Mouse (Mus musculus): Measurements from ENCODE around the gene Rtn4r. TPM values are rescaled to one million over a fixed set of nuclear protein-coding genes. Genes with fewer than 3 reads are reported as not detected.
A peak's percentile ranks its signal among the peaks of the same experiment; 100 is the strongest.

Gene Rtn4r
- polyA plus RNA-seq, 1 experiment from 2014 or later: 5.4 TPM

DNA sequence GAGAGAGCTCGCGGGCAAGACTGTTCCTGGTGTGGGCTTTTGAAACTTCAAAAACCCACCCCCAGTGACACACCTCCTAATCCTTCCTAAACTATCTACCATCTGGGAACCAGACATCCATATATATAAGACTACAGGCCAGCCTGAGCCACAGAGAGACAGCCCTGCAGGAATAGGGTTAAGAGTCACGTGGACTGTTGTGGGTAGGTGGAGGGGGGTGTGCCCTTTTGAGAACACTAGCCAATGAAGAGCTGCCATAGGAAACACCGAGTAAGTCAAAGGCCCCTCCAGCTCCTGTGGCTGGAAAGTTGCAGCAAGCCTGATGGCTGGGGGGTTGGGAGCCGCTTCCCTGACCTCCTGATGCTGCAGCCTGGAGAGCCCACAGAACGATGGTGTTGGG lies 23.6 kb upstream of the Rtn4r start:
- no peak overlapping the region for H3K4me3 ChIP-seq (replicated peaks)
- WGBS: 39% methylated on average over 6 of the region's 6 CpGs

DNA sequence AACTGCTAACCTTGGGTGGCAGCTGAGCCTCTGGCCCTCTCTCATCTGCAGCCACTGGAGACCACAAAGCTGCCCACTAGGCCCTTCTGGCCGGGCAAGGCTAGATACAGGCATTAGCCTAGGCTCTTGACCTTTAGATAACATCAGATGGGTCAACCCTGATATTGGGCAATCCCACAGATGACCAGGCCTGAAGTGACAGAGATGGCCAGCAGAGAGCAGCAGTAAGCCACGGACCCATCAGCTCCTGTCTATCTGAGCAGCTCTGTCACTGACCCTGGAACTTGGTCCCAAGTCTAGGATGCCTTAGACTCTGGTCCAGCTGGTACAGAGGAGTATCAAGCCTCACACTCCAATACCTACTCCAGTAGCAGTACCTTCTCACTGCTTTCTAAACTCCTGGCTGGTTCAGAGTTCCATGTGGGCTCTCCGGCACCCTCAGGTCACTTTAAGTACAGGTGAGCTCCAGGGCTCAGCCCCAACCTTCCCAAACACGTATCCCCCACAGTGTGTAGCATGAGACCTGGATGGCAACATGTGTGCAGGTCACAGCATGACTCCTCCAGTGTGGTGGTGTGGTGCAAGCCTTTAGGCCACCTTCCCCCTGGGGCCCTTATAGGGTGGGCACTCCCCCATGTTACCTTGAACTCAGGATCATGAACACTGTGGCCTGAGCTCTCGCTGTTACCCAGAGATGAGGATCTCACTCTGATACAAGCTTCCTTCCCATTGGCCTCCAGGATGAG lies 19.0 kb upstream of the Rtn4r start:
- Histone ChIP-seq H3K27me3 (0 out of 2 replicates have a peak, but pooled peaks cover 3% of the 10 kb centered on the region), H3K4me1 (no peaks in the 10 kb centered on the region), H3K4me2 (no peak overlapping the region), H3K9ac (no peak overlapping the region), H3K36me3 (replicated peaks) (no peaks in the 10 kb centered on the region), H3K4me3 (replicated peaks) (no peak overlapping the region), H3K9me3 (peaks cover 8% of the 10 kb centered on the region; the same call in 1 of the 2 replicates), H3K27ac (no peak overlapping the region)
- ATAC-seq (ENCODE audit: low FRiP score): peak; percentile 67
- 60% methylated on average over 5 of the region's 5 CpGs for WGBS

More for the DNA sequence above, 23.6 kb upstream of the Rtn4r start:
- no peak overlapping the region for H3K9ac ChIP-seq
- H3K4me1 ChIP-seq: no peaks in the 10 kb centered on the region
- no peak overlapping the region for H3K4me2 ChIP-seq
- H3K9me3 ChIP-seq: no peaks in the 10 kb centered on the region
- H3K36me3 ChIP-seq (replicated peaks): no peaks in the 10 kb centered on the region
- no peak overlapping the region for H3K27ac ChIP-seq
- ATAC-seq (ENCODE audit: low FRiP score): no peak
- H3K27me3 ChIP-seq: 0 out of 2 replicates have a peak, but pooled peaks cover 3% of the 10 kb centered on the region

DNA sequence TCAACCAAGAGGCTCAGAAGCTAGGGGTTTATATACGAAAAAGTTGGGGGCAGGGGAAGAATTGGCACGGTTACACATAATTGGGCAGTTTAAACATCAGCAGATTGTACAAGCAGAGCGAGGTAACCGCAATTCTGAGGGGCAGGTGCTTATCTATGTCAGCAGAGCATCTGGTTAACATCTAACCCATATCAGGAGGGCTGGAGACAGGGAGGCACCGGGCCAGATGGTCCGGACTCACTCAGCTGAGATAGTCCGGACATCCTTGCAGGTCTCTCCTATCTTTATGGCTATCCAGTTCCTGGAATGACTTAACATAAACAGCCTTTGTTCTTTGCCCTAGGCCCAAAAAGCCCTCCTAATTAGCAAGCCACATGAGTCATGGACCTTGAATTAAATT lies 16.4 kb upstream of the Rtn4r start:
- WGBS: 86% methylated on average over 7 of the region's 7 CpGs
- Histone ChIP-seq H3K9me3 (peaks cover 8% of the 10 kb centered on the region; the same call in 1 of the 2 replicates), H3K4me3 (replicated peaks) (no peak overlapping the region), H3K4me2 (no peak overlapping the region), H3K4me1 (no peaks in the 10 kb centered on the region), H3K36me3 (replicated peaks) (no peaks in the 10 kb centered on the region), H3K27ac (no peak overlapping the region), H3K9ac (no peak overlapping the region), H3K27me3 (0 out of 2 replicates have a peak, but pooled peaks cover 6% of the 10 kb centered on the region)
- ATAC-seq (ENCODE audit: low FRiP score): no peak

DNA sequence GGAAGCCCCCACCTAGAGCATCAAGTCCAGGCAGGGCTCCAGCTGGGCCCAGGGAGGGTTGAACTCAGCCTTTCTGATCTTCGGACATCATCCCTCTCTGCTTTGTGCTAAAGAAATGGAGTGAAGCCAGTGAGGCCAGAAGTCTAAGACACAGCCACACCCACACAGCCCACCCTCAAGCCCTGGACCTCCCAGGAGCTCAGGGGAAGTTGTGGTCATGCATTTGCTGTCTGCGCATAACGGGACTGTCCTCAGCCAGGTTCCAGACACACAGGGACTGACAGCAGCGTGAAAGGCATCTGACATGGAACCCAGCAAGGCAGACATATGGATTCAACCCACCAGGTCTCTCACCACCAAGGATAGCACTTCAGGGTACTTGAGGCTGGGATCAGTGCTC lies 11.0 kb upstream of the Rtn4r start:
- Histone ChIP-seq H3K27me3 (0 out of 2 replicates have a peak, but pooled peaks cover 3% of the 10 kb centered on the region), H3K4me1 (peaks cover 5% of the 10 kb centered on the region; the same call in 1 of the 2 replicates), H3K27ac (no peak overlapping the region), H3K4me3 (replicated peaks) (no peak overlapping the region), H3K9ac (no peak overlapping the region), H3K9me3 (no peaks in the 10 kb centered on the region), H3K4me2 (no peak overlapping the region), H3K36me3 (replicated peaks) (no peaks in the 10 kb centered on the region)
- 82% methylated on average over 4 of the region's 4 CpGs for WGBS
- ATAC-seq (ENCODE audit: low FRiP score): no peak

DNA sequence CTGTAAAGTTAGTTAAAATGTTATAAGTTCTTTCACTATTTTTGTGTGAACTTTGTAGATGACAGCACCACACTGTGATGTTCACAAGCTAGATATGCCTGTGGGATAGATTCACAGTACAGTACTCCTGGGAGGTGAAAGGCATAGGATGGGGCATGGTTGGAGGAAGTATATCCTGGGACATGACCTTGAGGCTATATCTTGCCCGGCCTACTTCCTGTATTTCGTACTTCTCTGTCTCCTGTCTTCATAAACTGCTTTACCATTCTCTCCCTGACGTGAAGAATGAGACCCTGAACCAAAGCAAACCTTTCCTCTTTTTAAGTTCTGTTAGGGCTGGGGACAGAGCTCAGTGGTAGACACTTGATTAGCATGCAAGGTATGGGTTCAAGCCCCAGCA lies 9.2 kb upstream of the Rtn4r start:
- H3K4me2 ChIP-seq: no peak overlapping the region
- 0 out of 2 replicates have a peak, but pooled peaks cover 3% of the 10 kb centered on the region for H3K27me3 ChIP-seq
- H3K9me3 ChIP-seq: no peaks in the 10 kb centered on the region
- peaks cover 5% of the 10 kb centered on the region; the same call in 1 of the 2 replicates for H3K4me1 ChIP-seq
- no peak overlapping the region for H3K9ac ChIP-seq
- no peak overlapping the region for H3K27ac ChIP-seq
- ATAC-seq (ENCODE audit: low FRiP score): no peak
- H3K36me3 ChIP-seq (replicated peaks): no peaks in the 10 kb centered on the region
- no peak overlapping the region for H3K4me3 ChIP-seq (replicated peaks)
- WGBS: 85% methylated on average over 3 of the region's 3 CpGs

DNA sequence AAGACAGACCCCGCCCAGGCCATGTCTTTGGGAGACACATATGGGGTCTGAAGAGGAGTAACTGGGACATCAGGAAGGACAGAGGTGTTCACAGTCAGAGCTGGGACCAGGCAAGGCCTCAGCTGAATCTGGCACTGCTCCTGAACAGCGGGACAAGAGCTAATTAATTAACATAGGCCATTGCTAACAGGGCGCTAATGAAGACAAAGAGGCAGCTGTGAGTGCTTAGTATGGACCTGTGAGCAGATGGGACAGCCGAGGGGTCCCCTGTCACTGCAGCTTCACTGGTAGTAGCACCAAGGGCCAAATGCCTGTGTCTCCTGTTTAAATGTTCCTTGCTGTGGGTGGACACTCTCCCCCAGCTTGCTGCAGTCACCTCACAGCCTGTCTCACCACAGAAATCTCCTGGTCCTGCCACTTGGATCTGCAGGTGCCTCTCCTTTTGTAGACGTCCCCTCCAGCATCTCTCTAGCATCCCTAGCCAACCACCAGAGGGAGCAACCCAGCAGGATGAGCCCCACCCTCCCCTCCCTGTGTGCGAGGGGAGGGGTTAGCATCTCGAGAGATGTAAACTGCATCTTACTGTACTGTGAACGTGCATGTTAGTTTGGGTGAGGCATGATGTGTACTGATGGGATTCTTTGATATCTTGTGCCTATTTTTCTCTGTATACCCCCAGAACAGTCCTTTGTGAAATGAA lies 8.3 kb upstream of the Rtn4r start:
- peak; percentile 86 for ATAC-seq (ENCODE audit: low FRiP score)
- peak overlapping the region; percentile 65 for H3K27ac ChIP-seq
- WGBS: 13% methylated on average over 8 of the region's 8 CpGs

DNA sequence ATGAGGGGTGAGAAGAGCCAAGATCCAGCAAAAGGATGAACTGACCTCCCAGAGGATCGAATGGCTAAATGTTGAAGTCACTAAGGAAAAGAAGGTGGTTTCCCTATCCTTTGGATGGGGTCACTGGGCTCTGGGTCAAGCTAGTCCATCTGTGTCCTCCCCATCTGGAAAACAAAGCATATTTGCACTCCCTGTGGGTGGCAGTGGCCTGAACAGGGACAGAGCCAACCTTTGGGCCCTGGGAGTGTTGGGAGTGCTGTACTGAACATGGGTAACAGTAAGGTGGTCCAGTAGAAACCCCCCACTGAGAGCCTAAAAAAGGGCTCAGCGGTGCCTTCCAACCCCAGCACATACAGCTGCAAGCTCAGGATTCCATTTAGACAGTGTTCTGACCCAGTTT lies 4.7 kb upstream of the Rtn4r start:
- H3K9me3 ChIP-seq: no peaks in the 10 kb centered on the region
- no peak overlapping the region for H3K27ac ChIP-seq
- no peak overlapping the region for H3K4me3 ChIP-seq (replicated peaks)
- no peak for ATAC-seq (ENCODE audit: low FRiP score)
- H3K4me1 ChIP-seq: peaks cover 11% of the 10 kb centered on the region; the same call in 1 of the 2 replicates
- WGBS: 64% methylated on average over 2 of the region's 2 CpGs
- peaks cover 38% of the 10 kb centered on the region for H3K27me3 ChIP-seq
- H3K4me2 ChIP-seq: no peak overlapping the region
- no peak overlapping the region for H3K9ac ChIP-seq
- H3K36me3 ChIP-seq (replicated peaks): no peaks in the 10 kb centered on the region

More for the DNA sequence above, 8.3 kb upstream of the Rtn4r start:
- Histone ChIP-seq H3K9ac (peak overlapping the region; percentile 21; the same call in 1 of the 2 replicates), H3K36me3 (replicated peaks) (no peaks in the 10 kb centered on the region), H3K4me2 (no peak overlapping the region), H3K4me3 (replicated peaks) (no peak overlapping the region), H3K9me3 (no peaks in the 10 kb centered on the region), H3K27me3 (peaks cover 6% of the 10 kb centered on the region; the same call in 1 of the 2 replicates), H3K4me1 (peaks cover 5% of the 10 kb centered on the region; the same call in 1 of the 2 replicates)

DNA sequence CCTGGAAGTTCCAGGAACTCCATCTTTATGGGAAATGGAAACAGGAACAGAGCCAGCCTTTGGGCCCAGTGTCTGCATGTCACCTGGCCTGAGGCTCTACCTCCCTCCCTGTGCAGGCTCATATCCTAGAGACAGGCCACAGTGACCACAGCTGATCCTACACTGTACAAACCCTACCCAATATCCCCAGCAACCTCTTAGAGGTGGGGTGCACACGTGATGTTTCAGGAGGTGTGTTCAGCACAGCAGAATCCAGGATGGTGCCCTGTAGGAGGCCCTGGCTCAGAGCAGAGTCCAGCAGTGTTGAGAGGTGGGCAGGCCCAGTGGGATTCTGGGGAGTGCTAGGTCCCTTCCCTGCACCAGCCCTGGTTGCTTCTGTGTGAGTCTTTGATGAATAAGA lies 4.0 kb upstream of the Rtn4r start:
- H3K9ac ChIP-seq: no peak overlapping the region
- no peak overlapping the region for H3K27ac ChIP-seq
- H3K36me3 ChIP-seq (replicated peaks): no peaks in the 10 kb centered on the region
- no peak for ATAC-seq (ENCODE audit: low FRiP score)
- peaks cover 18% of the 10 kb centered on the region for H3K4me1 ChIP-seq
- H3K4me2 ChIP-seq: no peak overlapping the region
- no peaks in the 10 kb centered on the region for H3K9me3 ChIP-seq
- peaks cover 45% of the 10 kb centered on the region for H3K27me3 ChIP-seq
- WGBS: 67% methylated on average over 1 of the region's 1 CpGs
- H3K4me3 ChIP-seq (replicated peaks): no peak overlapping the region

DNA sequence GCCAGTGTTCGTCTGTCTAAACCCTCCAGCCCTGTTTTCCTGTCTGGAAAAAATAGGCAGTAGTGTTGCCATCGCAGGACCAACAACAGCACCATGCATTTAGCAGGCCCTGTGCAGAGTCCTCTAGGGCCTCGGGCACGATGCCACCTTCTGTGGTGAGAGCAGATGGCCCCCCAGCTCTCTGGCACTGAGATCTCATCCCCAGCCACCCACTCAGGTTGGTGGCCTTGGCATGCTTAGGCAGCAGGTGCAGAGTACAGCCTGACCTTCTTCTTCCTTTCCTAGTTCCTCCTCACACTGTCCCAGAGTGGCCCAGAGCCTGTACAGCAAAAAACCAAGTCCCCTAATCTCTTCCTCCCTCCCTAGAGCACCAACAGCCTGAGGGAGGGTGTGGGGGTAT lies 3.4 kb upstream of the Rtn4r start:
- Histone ChIP-seq H3K27ac (no peak overlapping the region), H3K4me1 (peaks cover 19% of the 10 kb centered on the region), H3K4me2 (no peak overlapping the region), H3K36me3 (replicated peaks) (no peaks in the 10 kb centered on the region), H3K9ac (no peak overlapping the region), H3K27me3 (peaks cover 51% of the 10 kb centered on the region), H3K4me3 (replicated peaks) (no peak overlapping the region), H3K9me3 (no peaks in the 10 kb centered on the region)
- ATAC-seq (ENCODE audit: low FRiP score): no peak
- 77% methylated on average over 4 of the region's 4 CpGs for WGBS

DNA sequence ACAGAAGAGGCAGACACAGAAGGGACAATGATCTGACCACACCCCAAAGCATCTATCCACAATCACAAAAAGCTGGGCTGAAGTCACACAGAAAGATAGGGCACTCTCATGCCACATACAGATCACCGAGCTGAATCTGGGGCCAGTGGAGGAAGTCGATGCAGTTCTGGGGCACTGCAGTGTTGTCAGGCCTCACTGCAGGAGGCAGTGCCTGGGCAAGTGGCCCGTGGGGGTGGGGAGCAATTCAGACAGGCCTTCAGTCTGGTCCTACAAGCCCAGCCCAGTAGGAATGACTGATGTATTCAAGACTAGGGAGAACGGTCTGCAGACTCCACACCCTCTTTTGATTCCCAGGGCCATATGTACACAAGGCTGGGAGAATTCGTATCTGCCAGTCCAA lies 2.8 kb upstream of the Rtn4r start:
- Histone ChIP-seq H3K27ac (no peak overlapping the region), H3K36me3 (replicated peaks) (no peaks in the 10 kb centered on the region), H3K9me3 (no peaks in the 10 kb centered on the region), H3K9ac (no peak overlapping the region), H3K4me1 (peaks cover 22% of the 10 kb centered on the region), H3K27me3 (peaks cover 57% of the 10 kb centered on the region), H3K4me2 (no peak overlapping the region), H3K4me3 (replicated peaks) (no peak overlapping the region)
- WGBS: 36% methylated on average over 5 of the region's 5 CpGs
- ATAC-seq (ENCODE audit: low FRiP score): no peak

DNA sequence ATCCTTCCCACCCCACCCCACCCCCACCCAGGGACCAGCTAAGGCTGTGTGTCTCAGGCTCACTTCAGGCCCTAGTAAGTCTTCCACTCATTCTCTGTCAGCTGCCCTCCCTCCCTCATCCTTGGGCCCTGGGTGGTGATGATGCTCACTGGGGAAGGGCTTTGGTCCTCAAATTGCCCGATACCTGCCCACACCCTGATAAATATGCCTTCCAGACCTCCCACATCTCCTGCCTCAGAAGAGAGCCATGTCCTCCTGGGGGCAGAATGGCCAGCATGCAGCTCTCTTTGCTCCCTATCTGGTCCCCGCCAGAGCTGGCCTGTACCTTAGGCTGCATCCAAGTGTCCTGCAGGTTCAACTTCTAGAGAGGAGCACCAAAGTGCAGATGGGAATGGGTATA lies 2.3 kb upstream of the Rtn4r start:
- no peak for ATAC-seq (ENCODE audit: low FRiP score)
- 87% methylated on average over 2 of the region's 2 CpGs for WGBS
- Histone ChIP-seq H3K4me1 (peaks cover 23% of the 10 kb centered on the region), H3K4me2 (no peak overlapping the region), H3K9ac (no peak overlapping the region), H3K4me3 (replicated peaks) (no peak overlapping the region), H3K9me3 (no peaks in the 10 kb centered on the region), H3K36me3 (replicated peaks) (no peaks in the 10 kb centered on the region), H3K27ac (no peak overlapping the region), H3K27me3 (peaks cover 58% of the 10 kb centered on the region)

DNA sequence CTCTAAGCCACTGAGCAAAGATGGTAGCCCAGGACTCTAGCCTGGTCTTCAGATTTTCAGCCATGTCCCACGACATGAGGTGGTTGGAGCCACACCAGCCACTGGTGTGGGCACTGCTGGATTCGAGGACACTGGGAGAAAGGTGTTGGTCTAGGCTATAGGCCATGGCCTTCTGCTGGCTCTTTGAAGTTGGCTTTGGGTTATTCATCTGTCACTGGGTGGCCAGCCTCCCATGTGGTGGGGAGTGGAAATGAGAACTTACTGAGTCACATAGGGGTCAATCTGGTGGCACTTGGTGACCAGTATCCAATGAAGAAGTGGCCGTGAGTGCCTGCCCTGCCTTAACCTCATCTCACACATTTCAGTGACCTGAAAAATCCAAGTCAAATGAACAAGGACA lies 1.2 kb upstream of the Rtn4r start:
- Histone ChIP-seq H3K36me3 (replicated peaks) (no peaks in the 10 kb centered on the region), H3K9ac (no peak overlapping the region), H3K4me1 (peaks cover 23% of the 10 kb centered on the region), H3K27ac (no peak overlapping the region), H3K27me3 (peaks cover 63% of the 10 kb centered on the region), H3K4me2 (no peak overlapping the region), H3K9me3 (no peaks in the 10 kb centered on the region), H3K4me3 (replicated peaks) (no peak overlapping the region)
- WGBS: 80% methylated on average over 3 of the region's 3 CpGs
- no peak for ATAC-seq (ENCODE audit: low FRiP score)

Data from forebrain, embryonic 12.5 days (tissue).